Mouse (Mus musculus): ENCODE results near the gene Srsf12.

The Srsf12 gene

DNA sequence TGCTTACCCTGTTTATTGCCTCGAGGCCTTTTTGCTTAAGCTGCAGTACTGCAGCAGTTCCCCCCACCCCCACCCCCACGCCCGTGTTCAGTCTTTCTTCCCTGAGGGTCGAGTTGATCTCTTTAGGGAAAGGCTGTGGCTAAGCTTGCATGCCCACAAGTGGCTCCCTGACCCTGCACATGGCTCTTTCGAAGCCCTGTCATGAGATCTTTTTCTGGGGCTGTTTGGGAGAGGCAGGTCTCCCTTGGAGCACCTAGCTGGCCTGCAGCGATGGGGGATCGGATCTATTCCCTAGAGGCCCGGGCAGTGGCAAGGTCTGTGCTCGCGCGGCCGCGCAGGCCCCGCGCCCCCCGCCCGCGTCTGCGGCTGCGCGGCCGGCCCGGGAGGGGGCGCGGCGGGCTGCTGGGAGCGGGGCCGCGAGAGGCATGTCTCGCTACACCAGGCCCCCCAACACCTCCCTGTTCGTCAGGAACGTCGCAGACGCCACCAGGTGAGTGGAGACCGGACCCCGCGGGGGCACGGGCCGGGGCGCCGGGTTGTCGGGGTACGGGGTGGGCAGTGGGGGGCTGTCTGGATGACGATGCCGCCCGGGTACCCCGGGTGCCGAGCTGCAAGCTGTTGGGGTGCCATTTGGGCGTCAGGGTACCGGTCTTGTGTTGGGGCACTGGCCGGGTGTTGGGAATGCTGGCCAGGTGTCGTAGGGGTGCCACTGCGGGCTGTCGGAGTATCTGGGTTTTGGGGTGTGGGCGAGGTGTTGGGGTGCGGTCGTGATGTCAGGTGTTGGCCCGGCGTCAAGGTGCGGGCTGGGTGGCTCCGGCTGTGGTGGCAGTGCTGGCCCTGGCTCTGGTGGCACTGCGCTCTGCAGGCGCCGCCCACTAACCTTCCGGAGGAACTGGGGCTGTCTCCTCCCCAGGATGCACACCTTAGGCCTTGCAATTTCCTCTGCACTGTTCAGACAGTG lies at the start of gene Srsf12:
Gene Srsf12 (plus strand): TSS at position 111 of the 961 bp plus-strand sequence.
- DNase-seq (ENCODE audit: low read depth, low spot score) = no peak

DNA sequence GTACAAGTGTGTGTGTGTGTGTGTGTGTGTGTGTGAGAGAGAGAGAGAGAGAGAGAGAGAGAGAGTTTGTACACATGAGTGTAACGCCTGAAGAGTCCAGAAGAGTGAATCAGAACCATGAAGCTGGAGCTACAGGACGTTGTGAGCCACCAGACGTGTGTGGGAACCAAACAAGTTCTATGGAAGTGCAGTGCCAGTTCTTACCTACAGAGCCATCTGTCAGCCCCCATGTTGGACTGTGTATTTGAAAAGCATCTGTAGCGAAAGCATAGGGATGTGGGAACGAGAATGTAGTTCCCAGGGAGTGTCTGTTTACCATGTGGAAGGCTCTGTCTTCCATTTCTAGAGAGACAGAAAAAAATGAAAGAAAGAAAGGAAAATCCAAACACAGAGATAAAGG lies 25.3 kb upstream of the Srsf12 start:
- no peak for DNase-seq (ENCODE audit: low read depth, low spot score)

DNA sequence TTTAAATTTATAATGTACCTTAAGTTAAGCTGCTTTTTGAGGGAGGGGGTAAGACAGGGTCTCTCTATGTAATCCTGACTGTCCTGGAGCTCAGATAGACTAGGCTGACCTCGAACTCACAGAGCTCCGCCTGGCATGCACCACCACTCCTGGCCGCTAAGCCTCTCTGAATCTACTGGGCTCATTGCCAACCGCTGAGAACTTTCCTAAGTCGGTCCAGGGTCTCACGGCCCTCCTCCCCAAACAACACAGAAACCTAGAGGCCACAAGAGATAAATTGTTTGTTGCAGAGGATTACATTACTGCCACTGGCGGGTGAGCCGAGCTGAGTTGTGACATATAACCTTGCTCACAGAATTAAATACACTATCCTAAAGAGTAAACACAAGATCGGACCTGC lies 20.6 kb upstream of the Srsf12 start:
- DNase-seq (ENCODE audit: low read depth, low spot score) = no peak

DNA sequence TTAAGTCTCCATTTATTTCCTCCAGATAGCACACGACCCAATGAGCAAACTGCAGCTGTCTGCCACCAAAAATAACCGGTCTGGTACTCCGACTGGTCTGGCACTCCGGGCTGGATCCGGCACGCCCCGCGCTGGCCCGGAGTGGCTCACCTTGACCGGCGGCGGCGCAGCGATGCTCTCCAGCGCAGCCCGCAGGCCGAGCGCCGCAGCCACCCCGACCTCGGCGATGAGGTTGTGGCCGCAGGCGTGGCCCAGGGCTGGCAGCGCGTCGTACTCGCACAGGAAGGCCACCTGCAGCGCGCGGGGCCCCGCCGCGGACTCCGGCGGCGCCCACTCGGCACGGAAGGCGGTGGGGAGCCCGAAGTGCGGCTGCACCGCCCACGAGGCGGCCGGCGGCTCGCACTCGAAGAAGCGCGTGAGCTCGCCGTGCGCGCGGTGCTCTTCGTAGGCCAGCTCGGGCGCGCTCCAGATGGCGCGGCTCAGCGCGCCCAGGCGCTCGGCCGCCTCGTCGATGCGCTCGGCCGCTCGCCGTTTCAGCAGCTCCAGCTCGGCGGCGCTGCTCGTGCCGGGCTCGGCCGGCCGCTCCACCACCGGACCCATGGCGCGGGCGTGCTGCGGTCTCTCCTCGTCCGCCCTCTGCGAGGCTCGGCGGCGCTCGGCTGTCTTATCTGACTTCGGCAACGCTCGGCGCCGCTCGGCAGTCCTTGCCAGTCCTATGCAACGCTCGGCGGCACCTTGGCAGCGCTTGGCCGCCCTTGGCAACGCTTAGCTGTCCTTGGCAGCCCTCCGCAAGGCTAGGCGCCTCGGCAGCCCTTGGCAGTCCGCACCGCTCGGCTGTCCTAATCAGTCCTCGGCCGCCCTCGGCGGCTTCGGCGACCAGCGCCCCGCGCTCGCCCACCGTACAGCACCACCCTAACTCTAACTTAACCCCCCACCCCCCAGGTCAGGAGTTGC lies 19.7 kb upstream of the Srsf12 start:
- no peak for DNase-seq (ENCODE audit: low read depth, low spot score)

DNA sequence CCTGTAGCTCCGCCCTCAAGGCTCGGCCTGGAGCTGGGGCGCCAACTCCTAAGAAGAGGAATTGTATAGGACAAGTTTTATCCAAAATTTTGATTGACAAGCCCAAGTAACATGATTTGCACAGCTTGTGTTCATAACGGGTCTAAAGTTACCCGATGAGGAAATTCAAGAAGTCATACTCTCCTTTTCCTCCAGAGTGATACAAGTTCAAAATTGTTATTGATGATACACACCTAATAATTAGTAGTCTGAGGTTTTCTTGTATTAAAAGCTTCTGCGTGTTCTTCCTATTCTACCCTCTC lies 19.1 kb upstream of the Srsf12 start, which contains the start of gene Pm20d2:
Gene Pm20d2 (minus strand): TSS at position 3 of the 302 bp plus-strand sequence.
- DNase-seq (ENCODE audit: low read depth, low spot score) = no peak

DNA sequence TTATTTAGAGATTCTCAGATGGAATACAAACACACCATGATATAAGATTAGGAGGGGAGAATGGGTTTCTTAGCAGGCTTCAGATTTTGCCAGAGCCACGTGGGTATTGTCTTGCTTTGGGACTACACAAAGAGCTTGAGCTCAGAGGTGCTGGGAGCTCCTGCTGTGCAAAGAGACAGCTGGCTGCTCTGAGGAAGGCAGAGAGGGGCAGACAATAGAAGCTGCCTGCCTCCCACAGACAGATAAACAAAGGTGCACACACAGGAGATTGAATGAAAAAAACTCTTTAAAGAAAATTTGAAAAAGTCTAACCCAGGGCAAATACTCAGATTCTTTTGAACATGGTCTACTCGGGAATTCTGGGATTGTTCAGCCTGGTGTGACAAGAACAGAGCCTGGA lies 10.7 kb upstream of the Srsf12 start:
- DNase-seq (ENCODE audit: low read depth, low spot score) = no peak

DNA sequence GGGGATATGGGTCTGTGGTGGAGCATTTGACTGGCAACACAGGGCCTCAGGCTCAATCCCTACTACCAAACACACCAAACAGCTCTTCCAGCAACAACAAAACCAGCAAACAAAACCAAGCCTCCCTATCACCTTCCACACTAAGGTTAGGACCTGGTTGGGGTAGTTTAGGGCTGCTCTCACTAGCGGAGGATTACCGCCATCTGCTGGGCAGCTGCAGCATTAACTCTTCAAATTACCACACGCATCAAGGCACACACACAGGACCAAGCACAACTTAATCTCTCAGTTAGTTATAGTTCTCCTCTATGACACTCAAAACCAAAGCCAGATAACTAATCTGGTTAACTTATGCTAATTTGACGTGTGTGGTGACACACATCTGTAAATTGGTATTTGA lies 4.1 kb upstream of the Srsf12 start:
- peak; percentile 8 for DNase-seq (ENCODE audit: low read depth, low spot score)

DNA sequence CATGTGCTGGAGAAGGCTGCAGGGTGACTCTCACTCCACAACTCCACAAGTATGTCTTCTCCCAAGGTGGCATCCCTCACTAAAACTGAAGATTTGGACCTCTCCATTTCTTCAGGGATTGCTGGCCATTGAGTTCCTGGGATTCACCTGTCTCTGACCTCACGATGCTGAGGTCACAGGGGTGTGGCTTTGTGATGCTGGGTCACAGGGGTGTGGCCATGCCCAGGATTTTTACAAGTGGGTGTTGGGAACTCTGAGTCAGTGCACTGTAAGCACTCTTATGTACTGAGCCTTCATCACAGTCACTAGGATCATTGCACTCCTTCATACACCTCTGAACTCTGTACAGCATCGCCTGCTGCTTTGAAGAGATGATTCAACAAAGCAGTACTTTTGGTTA lies 1.2 kb upstream of the Srsf12 start:
- DNase-seq (ENCODE audit: low read depth, low spot score) = no peak

DNA sequence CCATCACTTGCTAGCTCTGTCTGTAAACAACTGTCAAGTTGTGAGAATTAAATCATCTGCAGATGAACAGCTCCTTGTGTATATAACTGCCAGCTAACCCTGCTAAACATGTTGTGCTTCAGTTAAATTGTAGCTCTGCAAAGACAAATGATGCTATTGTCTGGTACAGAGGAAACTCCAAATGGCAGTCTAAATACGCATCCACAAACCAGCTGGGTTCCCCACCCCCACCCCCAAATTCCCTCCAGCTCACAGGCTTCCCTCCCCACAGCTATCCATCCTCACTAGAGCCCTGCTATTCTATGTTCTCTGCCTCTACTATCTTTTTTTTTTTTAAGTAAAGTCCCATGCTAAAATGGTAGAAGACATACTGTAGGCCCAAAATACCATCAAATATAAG lies 13.1 kb downstream of the Srsf12 start:
- DNase-seq (ENCODE audit: low read depth, low spot score) = no peak

DNA sequence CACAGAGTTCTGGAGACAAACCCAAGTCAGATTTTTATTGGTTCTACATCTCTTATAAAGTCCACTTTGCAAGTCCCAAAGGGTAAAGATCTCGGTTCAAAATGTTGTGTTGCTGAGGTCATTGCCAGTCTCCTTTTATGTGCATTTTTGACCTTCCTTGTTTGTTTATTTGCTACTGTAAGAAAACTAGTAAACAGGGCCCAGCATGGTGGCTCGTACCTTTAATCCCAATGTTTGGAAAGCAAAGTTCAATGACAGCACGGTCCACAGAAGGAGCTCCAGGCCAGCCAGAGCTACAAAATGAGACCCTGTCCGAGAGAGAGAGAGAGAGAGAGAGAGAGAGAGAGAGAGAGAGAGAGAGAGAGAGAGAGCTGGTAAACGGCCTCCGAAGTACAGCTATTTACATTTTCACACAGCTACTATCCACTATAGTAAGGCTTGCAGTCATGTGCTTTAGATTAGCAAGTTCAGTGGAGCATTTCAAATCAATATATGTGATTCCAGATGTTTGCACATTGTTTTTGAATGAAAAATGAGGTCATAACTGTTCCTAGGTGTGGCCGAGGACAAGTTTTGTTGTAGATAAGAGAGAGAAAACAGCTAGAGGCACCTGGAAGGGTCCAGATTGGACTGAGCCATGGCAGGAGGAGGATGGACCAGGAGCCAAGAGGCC lies 15.3 kb downstream of the Srsf12 start:
- no peak for DNase-seq (ENCODE audit: low read depth, low spot score)

DNA sequence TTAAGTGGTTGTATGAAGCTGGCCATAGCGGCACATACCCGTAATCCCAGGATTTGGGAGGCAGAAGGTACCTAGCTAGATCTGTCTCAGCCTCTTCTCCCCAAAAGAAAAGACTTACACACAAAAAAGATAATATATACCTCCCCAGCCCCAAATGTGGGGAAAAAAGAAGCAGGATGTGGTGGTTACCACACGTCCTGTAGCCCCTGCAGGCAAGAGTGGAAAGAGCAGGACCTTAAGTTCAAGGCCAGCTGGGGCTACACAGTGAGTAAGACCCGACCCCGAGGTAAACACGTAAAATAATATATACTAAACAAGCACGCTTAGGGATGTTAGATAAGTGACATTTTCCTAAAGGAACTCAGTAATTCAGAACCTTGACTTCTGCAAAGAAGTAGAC lies 18.4 kb downstream of the Srsf12 start:
- DNase-seq (ENCODE audit: low read depth, low spot score) = no peak

DNA sequence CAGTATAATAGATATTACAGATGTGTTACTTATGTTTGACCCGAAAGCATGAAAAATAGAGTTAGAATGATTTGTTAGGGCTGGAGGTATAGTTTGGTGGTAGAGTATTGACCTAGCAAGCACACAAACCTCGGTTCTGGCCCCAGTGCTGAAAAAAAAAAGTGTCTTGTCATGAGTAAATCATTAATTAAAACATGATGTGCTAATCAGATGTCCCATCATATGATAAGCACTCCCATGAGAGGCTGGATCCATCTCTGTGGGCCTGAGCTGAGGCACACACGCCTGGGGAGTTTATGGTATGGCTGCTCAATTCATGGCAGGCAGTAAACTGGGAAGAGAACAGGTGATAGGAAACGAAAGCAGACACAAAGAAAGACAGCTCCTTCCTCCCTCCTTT lies 20.8 kb downstream of the Srsf12 start:
- no peak for DNase-seq (ENCODE audit: low read depth, low spot score)

DNA sequence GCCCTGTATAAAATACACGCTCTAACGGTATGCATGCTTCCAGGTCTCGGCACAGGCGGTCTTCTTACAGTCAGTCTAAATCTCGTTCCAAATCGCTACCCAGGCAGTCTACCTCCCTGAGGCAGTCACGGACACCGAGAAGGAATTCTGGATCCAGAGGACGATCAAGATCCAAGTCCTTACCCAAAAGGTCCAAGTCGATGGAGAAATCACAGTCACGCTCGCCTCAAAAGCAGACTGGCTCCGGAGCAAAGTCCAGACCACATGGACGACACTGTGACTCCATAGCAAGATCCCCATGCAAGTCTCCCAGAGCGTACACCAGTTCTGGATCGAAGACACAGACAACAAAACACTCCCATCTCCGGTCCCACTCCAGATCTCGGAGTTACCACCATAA lies 22.1 kb downstream of the Srsf12 start:
- DNase-seq (ENCODE audit: low read depth, low spot score) = no peak

DNA sequence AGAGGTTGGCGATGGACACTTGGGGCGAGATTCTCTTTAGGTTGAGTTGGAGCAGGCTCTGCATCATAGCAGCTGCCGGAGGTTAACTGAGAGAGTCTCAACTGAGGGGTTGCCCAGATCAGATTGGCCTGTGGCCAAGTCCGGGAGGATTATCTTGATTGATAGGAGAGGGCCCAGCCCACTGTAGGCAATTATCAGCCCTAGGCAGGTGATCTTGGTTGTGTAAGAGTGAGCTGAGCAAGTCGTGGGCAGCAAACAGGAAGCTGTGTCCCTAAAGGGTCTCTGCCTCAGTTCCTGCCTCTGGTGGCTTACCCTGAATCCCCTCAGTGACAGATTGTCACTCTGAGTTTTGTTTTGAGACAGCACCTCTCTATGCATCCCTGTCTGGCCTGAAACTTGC lies 33.7 kb downstream of the Srsf12 start:
- no peak for DNase-seq (ENCODE audit: low read depth, low spot score)

DNA sequence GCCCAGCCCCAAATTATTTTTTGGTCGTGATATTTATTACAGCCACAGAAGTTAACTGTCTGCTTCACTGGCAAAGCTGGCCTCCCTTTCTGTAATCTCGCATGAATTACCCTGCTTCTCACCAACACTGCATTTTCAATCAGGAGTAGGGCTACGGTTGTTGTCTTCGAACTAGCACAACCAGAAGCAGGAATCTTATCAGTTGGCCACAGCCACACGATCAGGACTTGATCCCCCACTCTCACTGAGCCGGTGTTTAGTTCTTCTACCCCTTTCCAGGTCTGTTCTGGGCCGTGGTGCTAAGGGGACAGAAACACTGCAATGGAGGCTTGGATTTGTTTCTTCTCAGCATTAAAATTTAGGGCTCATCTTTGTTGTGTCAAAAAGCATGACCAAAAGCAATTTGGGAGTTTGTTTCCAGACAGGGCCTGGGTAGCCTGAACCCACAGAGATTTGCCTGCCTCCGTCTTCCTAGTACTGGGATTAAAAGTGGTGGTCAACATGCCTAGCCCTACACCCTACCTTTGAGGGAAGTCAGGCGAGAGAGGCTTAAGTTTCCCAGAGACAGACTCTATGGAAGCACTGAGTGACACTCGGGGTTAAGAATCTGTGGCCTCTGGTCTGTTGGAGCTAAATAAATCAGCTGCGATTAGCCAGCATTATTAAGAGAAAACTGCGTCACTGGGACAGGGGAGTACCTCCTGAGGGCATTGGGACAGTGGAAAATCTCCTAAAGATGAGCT lies 34.4 kb downstream of the Srsf12 start:
- DNase-seq (ENCODE audit: low read depth, low spot score) = no peak

DNA sequence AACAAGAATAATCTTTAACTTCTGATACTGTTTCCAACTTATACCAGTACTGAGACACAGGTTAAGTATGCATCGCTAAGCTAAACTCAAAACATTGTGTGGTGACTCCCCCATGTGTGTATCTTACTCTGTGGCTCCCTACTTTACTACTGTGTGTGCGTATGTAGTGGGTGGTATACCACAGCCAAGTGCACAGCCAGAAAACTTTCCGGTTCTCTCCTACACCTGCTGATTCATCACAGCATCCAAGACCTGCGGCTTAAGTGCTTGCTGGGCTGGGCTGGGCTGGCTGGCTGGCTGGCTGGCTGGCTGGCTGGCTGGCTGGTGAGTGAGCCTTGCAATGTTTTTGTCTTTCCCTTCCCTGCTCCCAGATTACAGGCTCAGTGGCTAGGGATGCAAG lies 35.1 kb downstream of the Srsf12 start:
- DNase-seq (ENCODE audit: low read depth, low spot score) = no peak

DNA sequence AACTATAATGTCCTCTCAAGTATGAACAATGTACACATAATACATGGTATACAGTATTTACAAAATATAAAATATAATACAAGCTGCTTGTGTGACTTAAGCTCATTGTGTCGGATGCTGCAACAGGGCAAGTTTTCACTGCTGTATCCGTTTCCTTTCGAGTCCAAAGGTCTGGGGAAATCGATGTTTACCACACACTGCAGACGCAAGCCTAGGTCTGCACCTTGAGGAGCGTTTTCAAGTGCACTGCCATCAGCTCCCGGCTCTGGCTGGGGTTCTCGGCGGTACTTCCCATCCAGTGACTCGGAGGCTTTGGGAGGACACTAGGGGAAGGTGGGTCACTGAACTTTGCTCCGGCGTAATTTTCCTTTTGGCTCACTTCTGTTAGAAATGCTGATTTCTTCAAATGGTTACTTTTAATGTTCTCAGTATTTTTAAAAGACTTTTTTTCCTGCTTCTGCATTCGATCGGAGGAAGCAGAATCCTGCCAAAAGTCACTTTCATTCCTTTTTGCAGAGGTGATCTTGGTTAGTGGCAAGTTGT lies 37.1 kb downstream of the Srsf12 start:
- no peak for DNase-seq (ENCODE audit: low read depth, low spot score)

DNA sequence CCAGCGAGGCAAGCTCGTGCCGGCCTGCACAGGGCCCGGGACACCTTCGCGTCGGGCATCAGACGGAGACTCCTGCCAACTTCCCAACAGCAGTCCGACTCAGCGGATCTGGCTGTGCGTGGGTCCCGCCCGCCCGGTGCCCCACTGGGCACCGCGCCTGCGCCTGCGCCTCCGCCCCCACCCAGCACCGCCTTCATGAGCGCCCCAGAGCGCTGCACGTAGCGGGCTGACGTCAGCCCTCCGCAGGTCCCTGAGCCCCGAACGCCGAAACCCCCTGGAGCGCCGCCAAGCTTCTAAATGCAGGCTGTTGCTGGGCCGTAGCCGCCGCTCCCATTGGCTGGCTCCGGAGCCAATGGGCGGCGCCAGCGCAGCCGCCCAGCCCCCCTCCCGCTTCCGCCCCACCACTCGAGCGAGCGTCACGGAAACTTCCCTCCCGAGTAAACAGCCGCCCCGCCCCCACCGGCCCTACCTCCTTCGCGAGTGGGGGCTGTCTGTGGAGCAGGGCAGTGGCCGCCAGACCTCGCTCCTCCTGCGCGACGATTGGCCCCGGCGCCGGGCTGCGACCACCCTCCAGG lies 38.8 kb downstream of the Srsf12 start:
- peak; percentile 90 for DNase-seq (ENCODE audit: low read depth, low spot score)

DNA sequence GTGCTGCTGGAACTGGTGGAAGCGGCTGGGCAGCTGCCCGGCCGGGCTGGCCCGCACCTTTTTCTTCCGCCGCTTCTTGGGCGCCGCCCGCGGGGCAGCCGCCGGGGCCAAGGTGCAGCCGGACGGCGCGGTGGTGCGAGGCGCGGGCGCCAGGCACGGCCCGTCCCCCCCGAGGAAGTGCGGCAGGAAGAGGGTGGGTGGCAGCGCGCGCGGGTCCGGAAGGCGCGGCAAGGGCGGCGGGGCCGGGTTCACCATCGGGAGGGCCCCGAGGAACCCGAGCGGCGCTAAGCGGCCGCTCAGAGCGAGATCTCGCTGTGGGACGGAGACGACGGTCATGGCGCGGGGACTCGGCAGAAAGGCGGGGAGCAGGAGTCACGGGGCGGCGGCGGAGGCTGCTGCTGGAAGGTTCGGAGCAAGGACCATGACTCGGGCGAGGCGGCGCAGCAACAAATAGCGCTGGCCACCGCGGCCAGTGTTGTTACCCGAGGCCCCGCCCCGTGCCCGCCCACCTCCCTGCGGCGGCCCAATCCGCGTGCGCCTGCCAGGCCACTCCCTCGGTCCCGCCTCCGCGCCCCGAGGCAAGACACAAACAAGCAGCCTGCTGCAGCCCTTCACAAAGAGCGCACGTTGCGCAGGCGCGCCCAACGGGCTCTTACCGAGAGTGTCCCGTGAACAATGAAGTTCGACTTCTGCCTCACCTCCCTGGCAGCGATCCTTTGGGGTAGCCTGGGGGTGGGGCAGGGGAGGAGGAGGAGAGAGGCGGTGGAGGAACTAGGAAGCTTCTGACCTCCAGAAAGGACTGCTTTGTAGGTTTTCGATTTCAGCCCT lies 39.5 kb downstream of the Srsf12 start:
- peak; percentile 90 for DNase-seq (ENCODE audit: low read depth, low spot score)

DNA sequence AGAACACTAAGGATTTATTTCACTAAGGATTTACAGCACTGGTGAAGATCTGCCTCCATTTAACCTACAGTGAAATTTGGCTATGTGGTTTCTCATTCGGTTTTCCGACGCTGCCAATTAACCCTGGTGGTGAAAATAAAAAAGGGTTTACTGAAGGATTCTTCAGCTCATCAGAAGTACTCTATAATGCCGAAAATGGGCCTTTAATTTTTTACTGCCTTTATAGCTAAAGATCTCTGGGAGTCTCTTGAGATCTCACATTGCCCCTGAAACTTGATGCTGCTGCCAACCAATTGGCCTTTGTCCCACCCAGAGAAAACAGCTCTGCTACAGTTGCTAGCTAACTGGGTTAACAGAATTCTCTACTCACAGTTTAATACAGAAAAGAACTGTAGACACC lies 40.1 kb downstream of the Srsf12 start:
- no peak for DNase-seq (ENCODE audit: low read depth, low spot score)

Measured in c-Kit-negative CD71-positive TER-119-positive erythroid progenitor cells, embryonic 14.5 days (primary cell).